Mouse (Mus musculus): ENCODE results near the gene Angel1. TPM values are rescaled to one million over a fixed set of nuclear protein-coding genes. Genes with fewer than 3 reads are reported as not detected.

Angel1 gene
- total RNA-seq, 4 experiments from 2014 or later, result 5.4 to 8.3 (median 7.1) TPM

- DNase-seq (ENCODE audit: low spot score in 2 of 2), result no peak
These were observed 46.2 kb downstream of the Angel1 start for GRCm38 (mm10) chr12:86679991-86680491.

DNA sequence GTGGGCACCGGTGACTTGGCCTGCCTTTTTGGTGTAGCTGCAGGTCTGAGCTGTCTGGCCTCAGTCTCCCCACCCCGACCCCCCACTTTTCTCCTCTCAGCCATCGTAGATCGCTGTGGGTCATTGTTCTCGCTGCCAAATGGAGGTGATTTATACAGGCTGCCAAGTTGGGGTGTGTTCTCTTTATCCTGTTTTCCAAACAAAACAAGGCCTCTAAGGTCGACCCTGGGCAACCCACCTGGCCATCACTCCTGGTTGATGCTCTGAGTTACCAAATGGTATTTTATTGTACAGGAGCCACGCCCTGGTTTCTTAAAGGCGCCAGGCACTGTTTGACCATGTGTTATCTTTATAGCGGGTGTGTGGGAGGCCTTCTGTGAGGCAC, 46.7 kb downstream of the Angel1 start:
- no peak for DNase-seq (ENCODE audit: low spot score in 2 of 2)

GRCm38 (mm10) chr12:86678591-86679545, 47.4 kb downstream of the Angel1 start, which contains the start of gene Vash1:
Gene Vash1 (plus strand): TSS chr12:86678700.
- DNase-seq (ENCODE audit: low spot score in 2 of 2), result peak; percentile 38 to 68

- no peak for DNase-seq (ENCODE audit: low spot score in 2 of 2)
These were observed 53.8 kb downstream of the Angel1 start for GRCm38 (mm10) chr12:86672507-86672906.

DNA sequence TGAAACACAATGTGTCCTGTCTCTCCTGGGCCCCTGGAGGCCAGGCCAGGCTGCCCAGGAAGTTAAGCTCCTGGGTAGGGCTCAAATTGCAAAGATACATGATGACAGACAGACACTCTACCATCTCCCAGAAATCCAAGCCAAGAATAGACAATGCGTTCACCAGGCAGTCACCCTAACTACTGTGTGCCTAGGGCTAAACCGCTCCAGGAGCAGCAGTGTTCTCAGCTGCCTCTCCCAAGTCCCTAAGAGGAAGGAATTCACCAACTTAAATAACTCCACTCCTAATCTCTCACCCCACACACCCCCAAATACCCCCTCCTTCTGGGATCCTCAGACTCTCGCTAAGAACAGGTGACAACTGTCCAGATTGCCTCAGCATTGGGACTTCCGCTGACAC, 54.2 kb downstream of the Angel1 start:
- DNase-seq (ENCODE audit: low spot score in 2 of 2), result no peak

- peak; percentile 72 to 85 for DNase-seq (ENCODE audit: low spot score in 2 of 2)
These were observed 57.9 kb downstream of the Angel1 start for GRCm38 (mm10) chr12:86668404-86668803.

DNA sequence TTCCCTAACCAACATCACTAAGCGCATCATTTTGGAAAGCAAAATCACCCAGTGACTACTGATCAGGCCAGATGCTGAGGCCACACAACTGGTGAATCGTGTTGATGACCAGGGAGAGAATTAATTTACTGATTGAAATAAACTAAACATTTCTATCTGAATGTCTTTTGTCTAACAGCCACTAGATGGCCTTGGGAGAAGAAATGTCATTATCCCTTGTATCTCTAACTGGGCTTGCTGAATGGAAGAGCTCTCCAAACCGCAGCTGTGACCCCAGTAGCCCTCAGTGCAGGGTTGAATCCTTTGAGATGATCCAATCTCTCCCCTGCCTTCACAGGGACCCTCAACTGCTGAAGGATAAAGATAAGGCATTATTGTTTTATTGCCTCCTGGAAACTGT, 60.6 kb downstream of the Angel1 start:
- DNase-seq (ENCODE audit: low spot score in 2 of 2), result no peak

DNA sequence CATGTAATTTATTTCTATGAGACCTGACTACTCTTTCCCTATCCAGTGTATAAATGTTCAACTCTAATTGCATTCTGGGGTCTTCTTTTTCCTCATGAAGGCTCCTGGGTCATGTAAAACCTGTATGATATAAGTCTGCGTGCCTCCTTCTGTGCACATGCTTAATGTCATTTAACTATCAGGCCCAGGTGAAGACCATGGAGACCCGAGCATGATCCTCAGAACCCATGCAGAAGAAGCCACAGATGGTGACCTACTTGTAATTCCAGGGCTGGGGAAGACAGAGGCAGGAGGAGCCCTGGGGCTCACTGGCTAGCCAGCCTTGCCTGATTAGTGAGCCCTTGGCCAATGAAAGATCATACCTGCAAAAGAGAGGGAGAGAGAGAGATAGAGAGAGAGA, 65.8 kb downstream of the Angel1 start:
- DNase-seq (ENCODE audit: low spot score in 2 of 2), result no peak

- DNase-seq (ENCODE audit: low spot score in 2 of 2), result peak; percentile 58 to 59
These were observed 66.8 kb downstream of the Angel1 start for GRCm38 (mm10) chr12:86659447-86659968.

GRCm38 (mm10) chr12:86652570-86653041, 73.7 kb downstream of the Angel1 start:
- peak; percentile 85 for DNase-seq (ENCODE audit: low spot score in 2 of 2)

DNA sequence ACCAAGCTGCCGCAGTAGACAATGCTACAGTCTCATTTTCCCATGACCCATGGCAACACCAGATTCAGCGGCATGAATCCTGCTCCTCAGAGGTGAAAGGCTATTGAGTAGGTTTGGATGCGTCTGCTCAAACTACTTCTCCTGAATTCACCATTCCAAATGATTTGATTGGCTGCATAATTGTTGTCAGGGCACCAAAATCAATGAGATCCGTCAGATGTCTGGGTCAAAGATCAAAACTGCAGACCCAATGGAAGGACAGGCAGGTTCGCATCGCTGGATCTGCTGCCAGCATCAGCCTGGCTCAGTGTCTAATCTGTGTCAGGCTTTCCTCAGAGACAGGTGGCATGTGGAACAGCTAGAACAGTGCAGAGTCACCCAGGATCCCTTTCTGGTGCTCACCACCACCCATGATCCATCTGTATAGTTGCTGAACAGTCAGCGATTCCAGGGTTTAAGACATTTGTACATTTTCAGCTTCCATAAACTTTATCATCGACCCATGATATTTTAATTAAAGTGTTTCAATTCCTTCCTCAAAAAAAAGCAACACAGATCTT, 74.9 kb downstream of the Angel1 start:
- DNase-seq (ENCODE audit: low spot score in 2 of 2), result peak; percentile 40 to 49

Other genes with a start within 250 kb of the Angel1 start
- gene Vash1, start 47.8 kb downstream of the Angel1 start, total RNA-seq (2022), result 10 to 100 TPM; 32.8 to 42.2 (median 37.2) TPM
- gene Lrrc74a, start 7.9 kb upstream of the Angel1 start, total RNA-seq (2022), result not detected
- 10 to 100 TPM; 61.7 to 72.0 (median 66.8) TPM for gene Irf2bpl, start 158.3 kb upstream of the Angel1 start, total RNA-seq (2022)
- 10 to 100 TPM; 70.7 to 89.0 (median 86.1) TPM for gene Cipc, start 220.6 kb upstream of the Angel1 start, total RNA-seq (2022)